Mouse (Mus musculus): ENCODE measurements around the gene Xxylt1. TPM values are rescaled to one million over a fixed set of nuclear protein-coding genes. Genes with fewer than 3 reads are reported as not detected.
"Not testable (repeated sequence)": the region's sequence is repeated elsewhere in the genome, so short reads cannot be mapped to it uniquely, and the experiment has no call there.

Gene Xxylt1
- total RNA-seq, 2 experiments from 2014 or later, result 22.2 to 22.7 TPM

- no peak for DNase-seq (ENCODE audit: low spot score in 2 of 2)
Measured at GRCm38 (mm10) chr16:31025516-31025915, 55.7 kb downstream of the Xxylt1 start.

GRCm38 (mm10) chr16:31024997-31025396 is 56.2 kb downstream of the Xxylt1 start:
- no peak for DNase-seq (ENCODE audit: low spot score in 2 of 2)

GRCm38 (mm10) chr16:31024221-31024620 is 57.0 kb downstream of the Xxylt1 start:
- no peak for DNase-seq (ENCODE audit: low spot score in 2 of 2)

- DNase-seq (ENCODE audit: low spot score in 2 of 2), result no peak
Measured at GRCm38 (mm10) chr16:31023803-31024202, 57.4 kb downstream of the Xxylt1 start.

GRCm38 (mm10) chr16:31022287-31022686 is 58.9 kb downstream of the Xxylt1 start:
- DNase-seq (ENCODE audit: low spot score in 2 of 2), result no peak

- DNase-seq (ENCODE audit: low spot score in 2 of 2), result no peak
Measured at GRCm38 (mm10) chr16:31019514-31019913, 61.7 kb downstream of the Xxylt1 start.

GRCm38 (mm10) chr16:31017687-31018413 is 63.4 kb downstream of the Xxylt1 start:
- no peak for DNase-seq (ENCODE audit: low spot score in 2 of 2)

GRCm38 (mm10) chr16:31016669-31017068 is 64.6 kb downstream of the Xxylt1 start:
- DNase-seq (ENCODE audit: low spot score in 2 of 2), result no peak

GRCm38 (mm10) chr16:31016169-31016568 is 65.1 kb downstream of the Xxylt1 start:
- DNase-seq (ENCODE audit: low spot score in 2 of 2), result no peak

GRCm38 (mm10) chr16:31015271-31015670 is 66.0 kb downstream of the Xxylt1 start:
- no peak for DNase-seq (ENCODE audit: low spot score in 2 of 2)

- no peak for DNase-seq (ENCODE audit: low spot score in 2 of 2)
Measured at GRCm38 (mm10) chr16:31012236-31012635, 69.0 kb downstream of the Xxylt1 start.

- no peak for DNase-seq (ENCODE audit: low spot score in 2 of 2)
Measured at GRCm38 (mm10) chr16:31010443-31010842, 70.8 kb downstream of the Xxylt1 start.

- no peak for DNase-seq (ENCODE audit: low spot score in 2 of 2)
Measured at GRCm38 (mm10) chr16:31008326-31008725, 72.9 kb downstream of the Xxylt1 start.

GRCm38 (mm10) chr16:31007582-31007981 is 73.7 kb downstream of the Xxylt1 start:
- DNase-seq (ENCODE audit: low spot score in 2 of 2), result no peak

- DNase-seq (ENCODE audit: low spot score in 2 of 2), result no peak
Measured at GRCm38 (mm10) chr16:31005693-31006092, 75.5 kb downstream of the Xxylt1 start.

- DNase-seq (ENCODE audit: low spot score in 2 of 2), result no peak
Measured at GRCm38 (mm10) chr16:31004321-31004682, 76.9 kb downstream of the Xxylt1 start.

GRCm38 (mm10) chr16:31003592-31004320 is 77.5 kb downstream of the Xxylt1 start:
- not testable (repeated sequence) for DNase-seq (ENCODE audit: low spot score in 2 of 2)

GRCm38 (mm10) chr16:31002926-31003325 is 78.3 kb downstream of the Xxylt1 start:
- no peak for DNase-seq (ENCODE audit: low spot score in 2 of 2)

GRCm38 (mm10) chr16:31002117-31002516 is 79.1 kb downstream of the Xxylt1 start:
- DNase-seq (ENCODE audit: low spot score in 2 of 2), result no peak

GRCm38 (mm10) chr16:30998711-30999110 is 82.5 kb downstream of the Xxylt1 start:
- DNase-seq (ENCODE audit: low spot score in 2 of 2), result no peak

GRCm38 (mm10) chr16:30998048-30998447 is 83.2 kb downstream of the Xxylt1 start:
- DNase-seq (ENCODE audit: low spot score in 2 of 2), result no peak

GRCm38 (mm10) chr16:30995446-30995845 is 85.8 kb downstream of the Xxylt1 start:
- no peak for DNase-seq (ENCODE audit: low spot score in 2 of 2)

GRCm38 (mm10) chr16:30994881-30995280 is 86.4 kb downstream of the Xxylt1 start:
- DNase-seq (ENCODE audit: low spot score in 2 of 2), result no peak
